Mouse (Mus musculus) gastrocnemius, adult 2 months (tissue): ENCODE data around the gene Tmc4. TPM values are rescaled to one million over a fixed set of nuclear protein-coding genes. Genes with fewer than 3 reads are reported as not detected.
A peak's percentile ranks its signal among the peaks of the same experiment; 100 is the strongest.
"Not testable (repeated sequence)": the region's sequence is repeated elsewhere in the genome, so short reads cannot be mapped to it uniquely, and the experiment has no call there.

Experiments
- DNase-seq: peaks from one replicate; pipeline ENCODE4 v3.0.0; 2022
- H3K27ac ChIP-seq: fragments of 200-600 bp; 2 replicates; pipeline ENCODE4 v1.8.1; 2022; ENCODE audit warnings: mild to moderate bottlenecking
- H3K4me3 ChIP-seq: fragments of 200-600 bp; 2 replicates; pipeline ENCODE4 v1.8.1; 2022; ENCODE audit warnings: mild to moderate bottlenecking, moderate library complexity
- CTCF ChIP-seq: fragments of 200-600 bp; IDR thresholded peaks from 2 replicates; pipeline ENCODE4 v1.8.1; 2022; ENCODE audit warnings: antibody characterized with exemption, mild to moderate bottlenecking, moderate library complexity
- intact Hi-C: fragments of 180-260 bp; cut with DNase I; formaldehyde crosslinking; loops from one replicate; pipeline ENCODE4 v1.15.1; 2025
- long read RNA-seq, 2 experiments: library from polyadenylated mRNA; stranded (forward); transcript quantifications; one replicate each; pipeline ENCODE4 v2.0.0; 2021
- total RNA-seq, 2 experiments: library from RNA; stranded (reverse); gene quantifications; 2 replicates each; pipeline ENCODE4 v1.2.3; 2021

The Tmc4 gene
- 1 to 10 TPM in 1 of 2 experiments, under 1 TPM in 1; 0.38 to 1.3 TPM for total RNA-seq
- long read RNA-seq, experiment 1, partial matches to known transcripts: 0 of 1 reads
- long read RNA-seq, experiment 1, other reads (novel, unspliced or antisense): 1 of 1 reads
- long read RNA-seq, experiment 2: 0 reads

- Histone ChIP-seq H3K4me3 (no peak within 1 kb of the TSS), H3K27ac (no peak within 1 kb of the TSS)
- DNase-seq: no peak
- no peak for TF ChIP-seq CTCF
- intact Hi-C loops: no loop called here
These were observed at the start of gene Tmc4 for GRCm38 (mm10) chr7:3677342-3677741. TSS of gene Tmc4 (minus strand) at chr7:3677553.

GRCm38 (mm10) chr7:3725459-3725858 lies 48.1 kb upstream of the Tmc4 start:
- H3K27ac ChIP-seq, intact Hi-C loops, H3K4me3 ChIP-seq, DNase-seq: not testable (repeated sequence)

- DNase-seq, H3K27ac ChIP-seq, H3K4me3 ChIP-seq, intact Hi-C loops: not testable (repeated sequence)
These were observed 42.9 kb upstream of the Tmc4 start, which contains the start of gene Pirb for GRCm38 (mm10) chr7:3720268-3720667. TSS of gene Pirb (minus strand) at chr7:3720391.

- no peak for DNase-seq
- H3K4me3 ChIP-seq: no peak overlapping the region
- H3K27ac ChIP-seq: no peak overlapping the region
- no peak for TF ChIP-seq CTCF
- intact Hi-C loops: no loop called here
These were observed 37.9 kb upstream of the Tmc4 start for GRCm38 (mm10) chr7:3715249-3715648.

- Histone ChIP-seq H3K4me3 (no peak overlapping the region), H3K27ac (no peak overlapping the region)
- DNase-seq: no peak
- intact Hi-C loops: no loop called here
- no peak for TF ChIP-seq CTCF
These were observed 35.0 kb upstream of the Tmc4 start for GRCm38 (mm10) chr7:3712264-3712942.

- no peak overlapping the region for H3K27ac ChIP-seq
- intact Hi-C loops: loop anchor here (10.0 kb wide), 1 partner anchor 726 kb away; no protein-coding TSS in a partner anchor
- H3K4me3 ChIP-seq: no peak overlapping the region
- TF ChIP-seq CTCF: no peak
- DNase-seq: no peak
These were observed 31.6 kb upstream of the Tmc4 start for GRCm38 (mm10) chr7:3709000-3709399.

GRCm38 (mm10) chr7:3708447-3708980 lies 31.2 kb upstream of the Tmc4 start:
- H3K27ac ChIP-seq, DNase-seq, H3K4me3 ChIP-seq: not testable (repeated sequence)
- intact Hi-C loops: loop anchor here (10.0 kb wide), 1 partner anchor 726 kb away; no protein-coding TSS in a partner anchor

GRCm38 (mm10) chr7:3707568-3708413 lies 30.4 kb upstream of the Tmc4 start:
- no peak overlapping the region for H3K4me3 ChIP-seq
- no peak overlapping the region for H3K27ac ChIP-seq
- no peak for DNase-seq
- TF ChIP-seq CTCF: no peak
- intact Hi-C loops: loop anchor here (10.0 kb wide), 1 partner anchor 727 kb away; no protein-coding TSS in a partner anchor

GRCm38 (mm10) chr7:3707027-3707426 lies 29.7 kb upstream of the Tmc4 start:
- intact Hi-C loops: loop anchor here (10.0 kb wide), 1 partner anchor 728 kb away; no protein-coding TSS in a partner anchor
- no peak overlapping the region for H3K27ac ChIP-seq
- DNase-seq: no peak
- TF ChIP-seq CTCF: no peak
- no peak overlapping the region for H3K4me3 ChIP-seq

- no peak for DNase-seq
- TF ChIP-seq CTCF: no peak
- no peak overlapping the region for H3K27ac ChIP-seq
- H3K4me3 ChIP-seq: peak overlapping the region; percentile 83
- intact Hi-C loops: loop anchor here (10.0 kb wide), 1 partner anchor 728 kb away; no protein-coding TSS in a partner anchor
These were observed 29.1 kb upstream of the Tmc4 start for GRCm38 (mm10) chr7:3706343-3706934.

GRCm38 (mm10) chr7:3705911-3706310 lies 28.6 kb upstream of the Tmc4 start:
- Histone ChIP-seq H3K27ac (no peak overlapping the region; the same call in 1 of the 2 replicates), H3K4me3 (peak overlapping the region; percentile 83)
- no peak for DNase-seq
- TF ChIP-seq CTCF: no peak
- intact Hi-C loops: loop anchor here (10.0 kb wide), 1 partner anchor 729 kb away; no protein-coding TSS in a partner anchor

GRCm38 (mm10) chr7:3705461-3705860 lies 28.1 kb upstream of the Tmc4 start:
- H3K4me3 ChIP-seq: peak overlapping the region; percentile 83
- intact Hi-C loops: loop anchor here (10.0 kb wide), 1 partner anchor 729 kb away; no protein-coding TSS in a partner anchor
- not testable (repeated sequence) for DNase-seq
- H3K27ac ChIP-seq: peak overlapping the region; percentile 40; the same call in 1 of the 2 replicates
